Mouse (Mus musculus) liver, adult 2 months (tissue): ENCODE data around the gene Fas.

Experiments
- CTCF ChIP-seq: fragments of 200-500 bp; IDR thresholded peaks from 2 replicates; pipeline ENCODE4 v1.5.1; 2011; ENCODE audit warnings: low read depth, low read length, control low read depth
- POLR2A ChIP-seq: fragments of 200-500 bp; IDR thresholded peaks from 2 replicates; pipeline ENCODE4 v1.6.1; 2011; ENCODE audit warnings: low read length, control low read depth; ENCODE audit not compliant: insufficient read depth; ENCODE audit errors: extremely low read depth

- TF ChIP-seq CTCF (no peak), POLR2A (no peak)
Measured at GRCm38 (mm10) chr19:34299229-34299628, 8.8 kb downstream of the Fas start.
